Mouse (Mus musculus) forebrain, embryonic 16.5 days (tissue): Measurements from ENCODE around the gene Olfr287. TPM values are rescaled to one million over a fixed set of nuclear protein-coding genes. Genes with fewer than 3 reads are reported as not detected.

Experiments
- ATAC-seq: fragments of 200-750 bp; cut with Nextera tagmentation; 2 replicates; pipeline ENCODE4 v1.8.0; 2017; ENCODE audit warnings: mild to moderate bottlenecking, moderate library complexity
- H3K27ac ChIP-seq: fragments of 300-500 bp; sonication (generic); 2 replicates; pipeline ENCODE4 v1.5.1; 2014; ENCODE audit warnings: low read length, control low read depth
- H3K27me3 ChIP-seq: fragments of 300-500 bp; sonication (generic); replicated peaks from 2 replicates; pipeline ENCODE4 v1.6.1; 2014; ENCODE audit warnings: low read length; ENCODE audit not compliant: control insufficient read depth, insufficient read depth
- H3K36me3 ChIP-seq: fragments of 300-500 bp; sonication (generic); 2 replicates; pipeline ENCODE4 v1.6.1; 2014; ENCODE audit not compliant: control insufficient read depth, insufficient read depth
- H3K4me1 ChIP-seq: fragments of 300-500 bp; sonication (generic); replicated peaks from 2 replicates; pipeline ENCODE4 v1.6.1; 2014; ENCODE audit warnings: low read length; ENCODE audit not compliant: control insufficient read depth, insufficient read depth
- H3K4me2 ChIP-seq: fragments of 300-500 bp; sonication (generic); 2 replicates; pipeline ENCODE4 v1.6.1; 2014; ENCODE audit warnings: mild to moderate bottlenecking, low read length, control low read depth
- H3K4me3 ChIP-seq: fragments of 300-500 bp; sonication (generic); replicated peaks from 2 replicates; pipeline ENCODE4 v1.5.1; 2014; ENCODE audit warnings: mild to moderate bottlenecking, low read length, control low read depth
- H3K9ac ChIP-seq: fragments of 300-500 bp; sonication (generic); replicated peaks from 2 replicates; pipeline ENCODE4 v1.6.1; 2014; ENCODE audit warnings: low read depth, low read length, control low read depth
- H3K9me3 ChIP-seq: fragments of 300-500 bp; sonication (generic); 2 replicates; pipeline ENCODE4 v1.6.1; 2016; ENCODE audit warnings: low read length; ENCODE audit not compliant: control insufficient read depth
- WGBS: fragments of 180-500 bp; shearing (Covaris S2); extraction: QIAGEN DNeasy Blood & Tissue Kit; methylation state at CpG from one replicate; pipeline ENCODE4 v1.1.7; 2014; 5-methylcytosine and 5-hydroxymethylcytosine counted together
- polyA plus RNA-seq: library from polyadenylated mRNA; unstranded; fragments of >200 nt; fragmentation: Nextera tagmentation; extraction: Ambion mirVana; gene quantifications from 2 replicates; pipeline ENCODE4 v1.2.1, GENCODE M21; 2015

Olfr287 gene
- not detected in 2 replicates for polyA plus RNA-seq

GRCm38 (mm10) chr15:98220877-98221276 is at the start of gene Olfr287, which contains the start of gene Gm44579:
Gene Olfr287 (minus strand): TSS chr15:98221056.
Gene Gm44579 (minus strand): TSS chr15:98220977.
- no peak for ATAC-seq
- Histone ChIP-seq H3K27me3 (no peaks in the 10 kb centered on the region), H3K27ac (no peak within 1 kb of the TSS), H3K4me1 (no peaks in the 10 kb centered on the region), H3K4me2 (no peak within 1 kb of the TSS), H3K36me3 (no peaks in the 10 kb centered on the region), H3K9ac (no peak within 1 kb of the TSS), H3K9me3 (no peaks in the 10 kb centered on the region), H3K4me3 (no peak within 1 kb of the TSS)
- WGBS, result 69% methylated on average over 4 of the region's 4 CpGs

GRCm38 (mm10) chr15:98257776-98258175 is 36.9 kb upstream of the Olfr287 start:
- ATAC-seq, result no peak
- no peaks in the 10 kb centered on the region for H3K27me3 ChIP-seq
- no peak overlapping the region for H3K4me3 ChIP-seq
- H3K36me3 ChIP-seq, result no peaks in the 10 kb centered on the region
- 87% methylated on average over 7 of the region's 7 CpGs for WGBS
- H3K4me1 ChIP-seq, result no peaks in the 10 kb centered on the region
- H3K9ac ChIP-seq, result no peak overlapping the region
- no peaks in the 10 kb centered on the region for H3K9me3 ChIP-seq
- no peak overlapping the region for H3K27ac ChIP-seq
- no peak overlapping the region for H3K4me2 ChIP-seq

GRCm38 (mm10) chr15:98257193-98257592 is 36.3 kb upstream of the Olfr287 start, which contains the start of gene H1fnt:
Gene H1fnt (minus strand): TSS chr15:98257293.
- 94% methylated on average over 8 of the region's 8 CpGs for WGBS
- no peak for ATAC-seq
- Histone ChIP-seq H3K36me3 (no peaks in the 10 kb centered on the region), H3K4me1 (no peaks in the 10 kb centered on the region), H3K4me2 (no peak within 1 kb of the TSS), H3K27me3 (no peaks in the 10 kb centered on the region), H3K27ac (no peak within 1 kb of the TSS), H3K9ac (no peak within 1 kb of the TSS), H3K4me3 (no peak within 1 kb of the TSS), H3K9me3 (no peaks in the 10 kb centered on the region)

- WGBS, result 93% methylated on average over 13 of the region's 13 CpGs
- no peak overlapping the region for H3K9ac ChIP-seq
- no peaks in the 10 kb centered on the region for H3K36me3 ChIP-seq
- no peaks in the 10 kb centered on the region for H3K4me1 ChIP-seq
- H3K4me3 ChIP-seq, result no peak overlapping the region
- no peak overlapping the region for H3K27ac ChIP-seq
- no peak overlapping the region for H3K4me2 ChIP-seq
- no peak for ATAC-seq
- H3K9me3 ChIP-seq, result no peaks in the 10 kb centered on the region
- H3K27me3 ChIP-seq, result no peaks in the 10 kb centered on the region
These were observed 35.4 kb upstream of the Olfr287 start for GRCm38 (mm10) chr15:98256271-98256670.

- ATAC-seq, result no peak
- H3K9ac ChIP-seq, result no peak overlapping the region
- WGBS, result 87% methylated on average over 4 of the region's 4 CpGs
- no peaks in the 10 kb centered on the region for H3K4me1 ChIP-seq
- no peak overlapping the region for H3K4me3 ChIP-seq
- H3K36me3 ChIP-seq, result no peaks in the 10 kb centered on the region
- no peaks in the 10 kb centered on the region for H3K9me3 ChIP-seq
- H3K27me3 ChIP-seq, result no peaks in the 10 kb centered on the region; the same call in 1 of the 2 replicates
- no peak overlapping the region for H3K27ac ChIP-seq
- H3K4me2 ChIP-seq, result no peak overlapping the region
These were observed 14.6 kb upstream of the Olfr287 start for GRCm38 (mm10) chr15:98235442-98235841.

- H3K4me1 ChIP-seq, result no peaks in the 10 kb centered on the region
- 85% methylated on average over 4 of the region's 4 CpGs for WGBS
- no peaks in the 10 kb centered on the region for H3K36me3 ChIP-seq
- no peak within 1 kb of the TSS for H3K27ac ChIP-seq
- ATAC-seq, result no peak
- no peak within 1 kb of the TSS for H3K9ac ChIP-seq
- H3K4me3 ChIP-seq, result no peak within 1 kb of the TSS
- no peak within 1 kb of the TSS for H3K4me2 ChIP-seq
- no peaks in the 10 kb centered on the region; the same call in 1 of the 2 replicates for H3K27me3 ChIP-seq
- no peaks in the 10 kb centered on the region for H3K9me3 ChIP-seq
These were observed 13.5 kb upstream of the Olfr287 start, which contains the start of gene Olfr286 for GRCm38 (mm10) chr15:98234350-98234749. Gene Olfr286 (minus strand): TSS chr15:98234450.

- ATAC-seq, result no peak
- Histone ChIP-seq H3K36me3 (no peaks in the 10 kb centered on the region), H3K4me1 (no peaks in the 10 kb centered on the region), H3K4me3 (no peak overlapping the region), H3K9ac (no peak overlapping the region), H3K4me2 (no peak overlapping the region), H3K27ac (no peak overlapping the region), H3K9me3 (no peaks in the 10 kb centered on the region), H3K27me3 (no peaks in the 10 kb centered on the region)
- 68% methylated on average over 7 of the region's 7 CpGs for WGBS
These were observed 5.2 kb upstream of the Olfr287 start for GRCm38 (mm10) chr15:98226096-98226495.

GRCm38 (mm10) chr15:98225610-98226009 is 4.8 kb upstream of the Olfr287 start:
- Histone ChIP-seq H3K27ac (no peak overlapping the region), H3K4me2 (no peak overlapping the region), H3K9me3 (no peaks in the 10 kb centered on the region)

GRCm38 (mm10) chr15:98222377-98222776 is 1.5 kb upstream of the Olfr287 start:
- no peaks in the 10 kb centered on the region for H3K9me3 ChIP-seq
- H3K4me1 ChIP-seq, result no peaks in the 10 kb centered on the region
- H3K27me3 ChIP-seq, result no peaks in the 10 kb centered on the region
- H3K27ac ChIP-seq, result no peak overlapping the region
- ATAC-seq, result no peak
- no peak overlapping the region for H3K9ac ChIP-seq
- H3K36me3 ChIP-seq, result no peaks in the 10 kb centered on the region
- no peak overlapping the region for H3K4me2 ChIP-seq
- H3K4me3 ChIP-seq, result no peak overlapping the region

More at GRCm38 (mm10) chr15:98225610-98226009, 4.8 kb upstream of the Olfr287 start:
- Histone ChIP-seq H3K4me3 (no peak overlapping the region), H3K4me1 (no peaks in the 10 kb centered on the region), H3K9ac (no peak overlapping the region), H3K27me3 (no peaks in the 10 kb centered on the region), H3K36me3 (no peaks in the 10 kb centered on the region)
- 40% methylated on average over 16 of the region's 16 CpGs for WGBS
- ATAC-seq, result no peak

GRCm38 (mm10) chr15:98214130-98214529 is 6.7 kb downstream of the Olfr287 start:
- Histone ChIP-seq H3K4me3 (no peak overlapping the region), H3K27ac (no peak overlapping the region), H3K9ac (no peak overlapping the region), H3K4me1 (no peaks in the 10 kb centered on the region), H3K36me3 (no peaks in the 10 kb centered on the region), H3K27me3 (no peaks in the 10 kb centered on the region), H3K4me2 (no peak overlapping the region), H3K9me3 (no peaks in the 10 kb centered on the region)
- ATAC-seq, result no peak
- WGBS, result 82% methylated on average over 5 of the region's 5 CpGs
